In genomic region chr10:86704589-86705191, GRCm38 (mm10) we compare ENCODE assay signal across 7 mouse cellular contexts. TPM values are rescaled to one million over a fixed set of nuclear protein-coding genes. Genes with fewer than 3 reads are reported as not detected.
DNase-seq lines count a peak whose midpoint lies in the region; ATAC-seq and TF ChIP-seq lines count a peak whose summit lies in the region.

No protein-coding gene starts in this region.

- H3K4me1 ChIP-seq in intestine, postnatal 0 days (replicated peaks; ENCODE audit: control insufficient read depth, insufficient read depth, low read length), result peaks cover 13% of the 10 kb centered on the region; the same call in 1 of the 2 replicates
- H3K4me1 ChIP-seq in lung, embryonic 16.5 days (replicated peaks; ENCODE audit: control insufficient read depth, insufficient read depth, low read length), result peaks cover 41% of the 10 kb centered on the region
- H3K4me1 ChIP-seq in neural tube, embryonic 14.5 days (ENCODE audit: control insufficient read depth, insufficient read depth, low read length), result peaks cover 34% of the 10 kb centered on the region

- DNase-seq in A20 (ENCODE audit: low read depth, low spot score), result peak; percentile 48
- DNase-seq in CD4-positive helper T cell, adult 2 months (ENCODE audit: low read depth, low spot score), result peak; percentile 26
- DNase-seq in c-Kit-negative CD71-positive TER-119-positive erythroid progenitor cells, embryonic 14.5 days (ENCODE audit: low read depth, low spot score), result peak; percentile 27
- DNase-seq in gastrocnemius, postnatal 4 days (ENCODE audit: low spot score in 2 of 2), result peak; percentile 19 to 23

- peak overlapping the region; percentile 84 for H3K4me2 ChIP-seq in intestine, postnatal 0 days (replicated peaks; ENCODE audit: low read depth)
- peak overlapping the region; percentile 95 for H3K4me2 ChIP-seq in lung, embryonic 16.5 days (ENCODE audit: low read depth, low read length)
- H3K4me2 ChIP-seq in neural tube, embryonic 14.5 days (ENCODE audit: low read depth, low read length), result peak overlapping the region; percentile 62

- peak overlapping the region; percentile 82 for H3K4me3 ChIP-seq in intestine, postnatal 0 days (ENCODE audit: low read depth, low read length)
- H3K4me3 ChIP-seq in lung, embryonic 16.5 days (ENCODE audit: low read length), result peak overlapping the region; percentile 95
- H3K4me3 ChIP-seq in neural tube, embryonic 14.5 days (ENCODE audit: low read depth, low read length), result peak overlapping the region; percentile 82

- under 1% methylated on average over 33 of the region's 33 CpGs for WGBS in intestine, postnatal 0 days
- 0% methylated on average over 33 of the region's 33 CpGs for WGBS in lung, embryonic 16.5 days
- WGBS in neural tube, embryonic 14.5 days, result under 1% methylated on average over 33 of the region's 33 CpGs

- H3K9ac ChIP-seq in intestine, postnatal 0 days (ENCODE audit: low read depth, low read length), result peak overlapping the region; percentile 85
- peak overlapping the region; percentile 98 for H3K9ac ChIP-seq in lung, embryonic 16.5 days (ENCODE audit: low read length)
- peak overlapping the region; percentile 93 for H3K9ac ChIP-seq in neural tube, embryonic 14.5 days (replicated peaks; ENCODE audit: low read depth, low read length)

- no peaks in the 10 kb centered on the region for H3K27me3 ChIP-seq in intestine, postnatal 0 days (replicated peaks; ENCODE audit: control insufficient read depth, insufficient read depth, low read length)
- no peaks in the 10 kb centered on the region for H3K27me3 ChIP-seq in lung, embryonic 16.5 days (ENCODE audit: control insufficient read depth, insufficient read depth, low read depth, low read length)
- H3K27me3 ChIP-seq in neural tube, embryonic 14.5 days (ENCODE audit: control insufficient read depth, insufficient read depth, low read length), result no peaks in the 10 kb centered on the region

- H3K27ac ChIP-seq in intestine, postnatal 0 days (ENCODE audit: low read depth, low read length), result peak overlapping the region; percentile 87
- H3K27ac ChIP-seq in lung, embryonic 16.5 days (ENCODE audit: low read length), result peak overlapping the region; percentile 99
- H3K27ac ChIP-seq in neural tube, embryonic 14.5 days (ENCODE audit: low read depth, low read length), result peak overlapping the region; percentile 85

- H3K9me3 ChIP-seq in intestine, postnatal 0 days (ENCODE audit: control insufficient read depth), result no peaks in the 10 kb centered on the region
- H3K9me3 ChIP-seq in lung, embryonic 16.5 days (ENCODE audit: control insufficient read depth, low read length), result no peaks in the 10 kb centered on the region
- no peaks in the 10 kb centered on the region for H3K9me3 ChIP-seq in neural tube, embryonic 14.5 days (ENCODE audit: control insufficient read depth, low read length)

- peak; percentile 3; the same call in 1 of the 2 replicates for ATAC-seq in intestine, postnatal 0 days
- peak; percentile 2 for ATAC-seq in lung, embryonic 16.5 days (ENCODE audit: low read depth)
- ATAC-seq in neural tube, embryonic 14.5 days (ENCODE audit: low read depth), result peak; percentile 4

- TF ChIP-seq CTCF in intestine, postnatal 0 days (IDR thresholded peaks at IDR 0.05; ENCODE audit: low read depth), result peak; percentile 28; the same call in 1 of the 2 replicates

- H3K36me3 ChIP-seq in intestine, postnatal 0 days (ENCODE audit: control insufficient read depth, insufficient read depth), result peaks cover 28% of the 10 kb centered on the region
- peaks cover 29% of the 10 kb centered on the region for H3K36me3 ChIP-seq in lung, embryonic 16.5 days (ENCODE audit: control insufficient read depth, insufficient read depth, low read length)
- H3K36me3 ChIP-seq in neural tube, embryonic 14.5 days (ENCODE audit: control insufficient read depth, insufficient read depth, low read length), result peaks cover 29% of the 10 kb centered on the region

RNA-seq across cellular contexts. Expression of gene Hsp90b1, which starts 0.6 kb away (rescaled TPM):
- total RNA-seq in gastrocnemius, postnatal 4 days (2021), result 100 to 1,000 TPM; 260 to 268 TPM
- 296 and 334 TPM in 2 replicates for polyA plus RNA-seq in intestine, postnatal 0 days (2015; fragmentation: Nextera tagmentation; extraction: Ambion mirVana)
- polyA plus RNA-seq in lung, embryonic 16.5 days (2015; fragmentation: Nextera tagmentation; extraction: Ambion mirVana), result 771 and 809 TPM in 2 replicates
- 246 and 273 TPM in 2 replicates for polyA plus RNA-seq in neural tube, embryonic 14.5 days (2014; fragmentation: Nextera tagmentation; extraction: Ambion mirVana)

RNA-seq across cellular contexts. Expression of gene Ttc41, which starts 0.9 kb away (rescaled TPM):
- 1 to 10 TPM; 2.2 to 2.4 TPM for total RNA-seq in gastrocnemius, postnatal 4 days (2021)
- polyA plus RNA-seq in intestine, postnatal 0 days (2015; fragmentation: Nextera tagmentation; extraction: Ambion mirVana), result 0.59 TPM in 2 replicates
- polyA plus RNA-seq in lung, embryonic 16.5 days (2015; fragmentation: Nextera tagmentation; extraction: Ambion mirVana), result 1.3 and 1.5 TPM in 2 replicates
- 2.0 and 3.0 TPM in 2 replicates for polyA plus RNA-seq in neural tube, embryonic 14.5 days (2014; fragmentation: Nextera tagmentation; extraction: Ambion mirVana)

RNA-seq across cellular contexts. Expression of gene Gm49358, which starts 59.1 kb away (rescaled TPM):
- 1 to 10 TPM; 4.6 to 6.6 TPM for total RNA-seq in gastrocnemius, postnatal 4 days (2021)
- not detected in 2 replicates for polyA plus RNA-seq in intestine, postnatal 0 days (2015; fragmentation: Nextera tagmentation; extraction: Ambion mirVana)
- polyA plus RNA-seq in lung, embryonic 16.5 days (2015; fragmentation: Nextera tagmentation; extraction: Ambion mirVana), result not detected in 2 replicates
- polyA plus RNA-seq in neural tube, embryonic 14.5 days (2014; fragmentation: Nextera tagmentation; extraction: Ambion mirVana), result 1.9 TPM in 1 of 2 replicates, not detected in the other

Comparison
In these comparisons a context has a peak if more than half of its experiments do, and no peak if none do; other contexts are left out.
1. Peak in every context shown above with its lines: DNase-seq, ATAC-seq, H3K4me3 ChIP-seq and H3K27ac ChIP-seq.